Mouse (Mus musculus): Measurements from ENCODE around the gene Hlx.

DNA sequence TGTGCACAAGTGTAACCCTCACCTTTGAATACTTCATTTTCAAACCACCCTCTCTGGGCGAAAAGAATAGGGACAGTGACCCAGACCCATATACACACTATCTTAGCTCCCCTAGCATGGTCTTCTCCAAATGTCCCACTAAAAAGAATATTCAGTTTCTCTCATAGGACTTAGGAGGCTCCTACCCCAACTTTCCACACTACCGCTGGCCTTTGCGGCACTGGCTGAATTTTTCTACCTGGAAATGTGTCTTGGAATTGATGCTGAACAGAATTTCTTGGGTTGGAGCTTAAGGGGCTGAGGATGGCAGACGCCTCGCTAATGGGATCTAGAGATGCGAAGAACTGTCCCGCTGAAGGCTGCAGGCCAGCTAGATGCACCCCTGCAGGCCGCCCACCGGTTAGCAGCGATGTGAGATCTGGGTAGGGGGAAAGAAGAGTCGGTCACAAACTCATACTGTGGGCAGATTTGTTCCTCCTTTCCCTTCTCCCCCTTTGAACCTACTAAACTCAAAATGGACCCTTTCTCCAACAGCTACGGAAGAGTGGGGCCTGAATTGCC lies 1.9 kb downstream of the Hlx start:
- TF ChIP-seq ZNF384 (IDR thresholded peaks at IDR 0.05; ENCODE audit: low read depth, low read length) = no peak
- TF ChIP-seq CHD2 (IDR thresholded peaks at IDR 0.05; ENCODE audit: low read depth, low read length) = no peak
